Mouse (Mus musculus): Measurements from ENCODE around the gene Tas1r3. TPM values are rescaled to one million over a fixed set of nuclear protein-coding genes. Genes with fewer than 3 reads are reported as not detected.

Tas1r3 gene
- polyA plus RNA-seq, 1 experiment from 2014 or later = 0.43 TPM

DNA sequence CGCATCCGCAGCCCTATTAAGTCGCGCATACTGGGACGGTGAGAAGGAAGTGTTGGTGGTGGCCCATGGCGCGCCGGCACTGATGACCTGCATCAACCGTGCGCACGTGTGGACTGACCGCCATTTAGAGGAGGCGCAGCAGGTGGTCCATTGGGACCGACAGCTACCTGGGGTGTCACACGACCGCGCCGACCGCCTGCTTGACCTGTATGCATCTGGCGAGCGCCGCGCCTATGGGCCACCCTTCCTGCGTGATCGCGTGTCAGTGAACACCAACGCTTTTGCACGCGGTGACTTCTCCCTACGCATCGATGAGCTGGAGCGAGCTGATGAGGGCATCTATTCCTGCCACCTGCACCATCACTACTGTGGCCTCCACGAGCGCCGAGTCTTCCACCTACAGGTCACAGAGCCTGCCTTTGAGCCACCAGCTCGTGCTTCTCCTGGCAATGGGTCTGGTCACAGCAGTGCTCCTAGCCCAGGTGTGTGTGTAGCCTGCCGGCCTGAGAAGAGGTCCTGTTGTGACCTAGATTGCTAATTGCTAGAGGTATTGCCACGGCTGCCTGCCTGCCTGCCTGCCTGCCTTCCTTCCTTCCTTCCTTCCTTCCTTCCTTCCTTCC, 21.4 kb downstream of the Tas1r3 start:
- Histone ChIP-seq H3K27ac (ENCODE audit: low read depth) (no peak overlapping the region), H3K4me3 (ENCODE audit: low read depth, low read length) (peak overlapping the region; percentile 43; the same call in 1 of the 2 replicates), H3K4me2 (ENCODE audit: low read length) (peak overlapping the region; percentile 95), H3K36me3 (ENCODE audit: control insufficient read depth, insufficient read depth, low read length) (peaks cover 17% of the 10 kb centered on the region), H3K27me3 (replicated peaks; ENCODE audit: control insufficient read depth, insufficient read depth, low read length) (no peaks in the 10 kb centered on the region), H3K4me1 (replicated peaks; ENCODE audit: control insufficient read depth, insufficient read depth, low read length) (peaks cover 41% of the 10 kb centered on the region), H3K9me3 (ENCODE audit: control insufficient read depth, low read length) (no peaks in the 10 kb centered on the region), H3K9ac (ENCODE audit: low read length) (no peak overlapping the region)
- no peak for DNase-seq (ENCODE audit: low spot score)
- 41% methylated on average over 38 of the region's 38 CpGs for WGBS
- 0 out of 2 replicates have a peak, but pooled peaks have one; percentile 4 for ATAC-seq (replicated peaks; ENCODE audit: low FRiP score, low TSS enrichment, low read depth)

DNA sequence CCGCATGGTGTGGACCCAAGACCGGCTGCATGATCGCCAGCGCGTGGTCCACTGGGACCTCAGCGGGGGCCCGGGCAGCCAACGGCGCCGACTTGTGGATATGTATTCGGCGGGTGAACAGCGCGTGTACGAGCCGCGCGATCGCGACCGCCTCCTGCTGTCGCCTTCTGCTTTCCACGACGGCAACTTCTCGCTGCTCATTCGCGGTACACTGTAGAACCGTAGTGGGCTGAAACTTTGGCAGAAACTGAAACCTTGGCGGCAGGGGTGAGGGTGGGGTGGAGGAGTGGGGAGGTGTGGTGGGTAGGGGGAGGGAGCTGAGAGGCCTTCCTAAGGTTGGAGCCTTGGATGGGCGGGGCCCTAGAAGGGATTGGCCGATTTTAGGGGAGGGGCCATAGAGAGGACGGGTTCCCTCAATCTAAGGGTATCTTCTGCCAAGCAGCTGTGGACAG, 22.1 kb downstream of the Tas1r3 start:
- peaks cover 37% of the 10 kb centered on the region for H3K4me1 ChIP-seq (replicated peaks; ENCODE audit: control insufficient read depth, insufficient read depth, low read length)
- ATAC-seq (replicated peaks; ENCODE audit: low FRiP score, low TSS enrichment, low read depth) (peak; percentile 69), DNase-seq (ENCODE audit: low spot score) (peak; percentile 75)
- peaks cover 17% of the 10 kb centered on the region for H3K36me3 ChIP-seq (ENCODE audit: control insufficient read depth, insufficient read depth, low read length)
- peak overlapping the region; percentile 87; the same call in 1 of the 2 replicates for H3K27ac ChIP-seq (ENCODE audit: low read depth)
- H3K9ac ChIP-seq (ENCODE audit: low read length) = peak overlapping the region; percentile 51
- H3K9me3 ChIP-seq (ENCODE audit: control insufficient read depth, low read length) = no peaks in the 10 kb centered on the region
- no peaks in the 10 kb centered on the region for H3K27me3 ChIP-seq (replicated peaks; ENCODE audit: control insufficient read depth, insufficient read depth, low read length)
- peak overlapping the region; percentile 43 for H3K4me3 ChIP-seq (ENCODE audit: low read depth, low read length)
- under 1% methylated on average over 32 of the region's 32 CpGs for WGBS
- H3K4me2 ChIP-seq (ENCODE audit: low read length) = peak overlapping the region; percentile 95

DNA sequence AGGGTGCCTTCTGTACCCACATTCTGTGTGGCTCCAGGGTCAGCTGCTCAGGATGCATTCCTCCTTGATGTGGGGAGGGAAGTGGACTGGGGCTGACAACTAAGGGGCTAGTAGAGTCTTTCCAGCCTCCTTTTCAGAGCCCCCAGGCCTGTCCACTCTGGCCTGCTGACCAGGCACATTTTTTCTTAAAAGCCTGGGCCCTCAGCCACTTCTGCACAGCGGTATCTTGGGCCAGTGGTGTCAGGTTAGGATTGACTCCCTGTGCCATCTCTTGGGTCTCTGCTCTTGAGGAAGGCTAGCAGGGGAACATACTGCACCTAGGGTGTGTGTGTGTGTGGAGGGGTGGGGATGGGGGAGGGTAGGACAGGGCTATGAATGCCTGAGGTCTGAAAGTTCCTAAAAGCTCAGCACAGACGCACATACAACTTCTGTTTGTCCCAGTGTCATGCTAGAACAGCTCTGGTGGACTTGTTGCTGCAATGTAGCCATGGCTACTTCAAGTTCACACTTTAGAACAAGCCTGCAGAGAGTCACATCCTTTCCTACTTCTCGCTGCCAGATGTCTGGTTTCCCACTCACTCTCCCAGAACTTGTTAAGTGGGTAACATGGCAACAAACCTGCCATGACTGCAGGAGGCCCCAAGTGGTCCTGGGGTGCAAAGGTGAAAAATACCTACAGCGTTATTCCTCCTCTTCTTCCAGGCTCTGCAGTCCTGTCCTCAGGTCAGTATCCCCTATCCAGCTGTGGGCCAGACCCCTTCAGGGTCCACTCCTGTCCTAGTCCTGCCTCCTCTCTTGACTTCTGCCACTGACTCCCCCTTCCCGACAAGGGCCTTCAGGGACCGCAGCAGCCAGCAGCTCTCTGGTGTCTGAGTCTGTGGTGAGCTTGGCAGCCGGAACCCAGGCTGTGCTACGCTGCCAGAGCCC, 22.8 kb downstream of the Tas1r3 start:
- 11% methylated on average over 8 of the region's 8 CpGs for WGBS
- peak overlapping the region; percentile 43 for H3K4me3 ChIP-seq (ENCODE audit: low read depth, low read length)
- H3K9me3 ChIP-seq (ENCODE audit: control insufficient read depth, low read length) = no peaks in the 10 kb centered on the region
- H3K27me3 ChIP-seq (replicated peaks; ENCODE audit: control insufficient read depth, insufficient read depth, low read length) = no peaks in the 10 kb centered on the region
- peaks cover 37% of the 10 kb centered on the region for H3K4me1 ChIP-seq (replicated peaks; ENCODE audit: control insufficient read depth, insufficient read depth, low read length)
- peak overlapping the region; percentile 51 for H3K9ac ChIP-seq (ENCODE audit: low read length)
- ATAC-seq (replicated peaks; ENCODE audit: low FRiP score, low TSS enrichment, low read depth) (peak; percentile 10; the same call in 1 of the 2 replicates), DNase-seq (ENCODE audit: low spot score) (no peak)
- peak overlapping the region; percentile 95 for H3K4me2 ChIP-seq (ENCODE audit: low read length)
- peak overlapping the region; percentile 87 for H3K27ac ChIP-seq (ENCODE audit: low read depth)
- H3K36me3 ChIP-seq (ENCODE audit: control insufficient read depth, insufficient read depth, low read length) = peaks cover 17% of the 10 kb centered on the region

DNA sequence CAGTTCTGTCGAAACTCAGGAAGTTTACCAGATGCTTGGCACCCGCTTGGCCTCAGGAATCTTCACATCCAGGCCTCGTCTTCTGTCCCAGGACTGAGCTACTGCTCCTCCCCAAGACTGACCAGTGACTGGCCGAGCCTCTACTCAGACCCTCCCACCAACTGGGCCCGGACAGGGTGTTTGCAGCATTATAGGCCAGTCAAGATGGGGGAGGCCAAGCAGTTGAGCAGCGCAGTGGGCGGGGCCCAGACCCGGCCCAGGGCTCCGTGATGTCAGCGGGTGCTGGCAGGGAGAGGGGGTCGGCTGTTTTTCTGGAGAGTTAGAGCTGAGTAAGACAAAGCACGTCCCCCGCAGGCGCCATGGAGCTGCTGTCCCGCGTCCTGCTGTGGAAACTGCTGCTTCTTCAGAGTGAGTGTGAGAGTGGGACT, 23.7 kb downstream of the Tas1r3 start, which contains the start of gene Mxra8:
Mxra8 (plus strand) TSS at position 198 of the 428 bp plus-strand sequence.
- no peaks in the 10 kb centered on the region for H3K27me3 ChIP-seq (replicated peaks; ENCODE audit: control insufficient read depth, insufficient read depth, low read length)
- 3% methylated on average over 16 of the region's 16 CpGs for WGBS
- H3K36me3 ChIP-seq (ENCODE audit: control insufficient read depth, insufficient read depth, low read length) = peaks cover 17% of the 10 kb centered on the region
- peak within 1 kb of the TSS; percentile 87 for H3K27ac ChIP-seq (ENCODE audit: low read depth)
- H3K9me3 ChIP-seq (ENCODE audit: control insufficient read depth, low read length) = no peaks in the 10 kb centered on the region
- DNase-seq (ENCODE audit: low spot score) (peak; percentile 75), ATAC-seq (replicated peaks; ENCODE audit: low FRiP score, low TSS enrichment, low read depth) (peak; percentile 76)
- peaks cover 37% of the 10 kb centered on the region for H3K4me1 ChIP-seq (replicated peaks; ENCODE audit: control insufficient read depth, insufficient read depth, low read length)
- peak within 1 kb of the TSS; percentile 95 for H3K4me2 ChIP-seq (ENCODE audit: low read length)
- H3K4me3 ChIP-seq (ENCODE audit: low read depth, low read length) = peak within 1 kb of the TSS; percentile 43
- H3K9ac ChIP-seq (ENCODE audit: low read length) = peak within 1 kb of the TSS; percentile 51

DNA sequence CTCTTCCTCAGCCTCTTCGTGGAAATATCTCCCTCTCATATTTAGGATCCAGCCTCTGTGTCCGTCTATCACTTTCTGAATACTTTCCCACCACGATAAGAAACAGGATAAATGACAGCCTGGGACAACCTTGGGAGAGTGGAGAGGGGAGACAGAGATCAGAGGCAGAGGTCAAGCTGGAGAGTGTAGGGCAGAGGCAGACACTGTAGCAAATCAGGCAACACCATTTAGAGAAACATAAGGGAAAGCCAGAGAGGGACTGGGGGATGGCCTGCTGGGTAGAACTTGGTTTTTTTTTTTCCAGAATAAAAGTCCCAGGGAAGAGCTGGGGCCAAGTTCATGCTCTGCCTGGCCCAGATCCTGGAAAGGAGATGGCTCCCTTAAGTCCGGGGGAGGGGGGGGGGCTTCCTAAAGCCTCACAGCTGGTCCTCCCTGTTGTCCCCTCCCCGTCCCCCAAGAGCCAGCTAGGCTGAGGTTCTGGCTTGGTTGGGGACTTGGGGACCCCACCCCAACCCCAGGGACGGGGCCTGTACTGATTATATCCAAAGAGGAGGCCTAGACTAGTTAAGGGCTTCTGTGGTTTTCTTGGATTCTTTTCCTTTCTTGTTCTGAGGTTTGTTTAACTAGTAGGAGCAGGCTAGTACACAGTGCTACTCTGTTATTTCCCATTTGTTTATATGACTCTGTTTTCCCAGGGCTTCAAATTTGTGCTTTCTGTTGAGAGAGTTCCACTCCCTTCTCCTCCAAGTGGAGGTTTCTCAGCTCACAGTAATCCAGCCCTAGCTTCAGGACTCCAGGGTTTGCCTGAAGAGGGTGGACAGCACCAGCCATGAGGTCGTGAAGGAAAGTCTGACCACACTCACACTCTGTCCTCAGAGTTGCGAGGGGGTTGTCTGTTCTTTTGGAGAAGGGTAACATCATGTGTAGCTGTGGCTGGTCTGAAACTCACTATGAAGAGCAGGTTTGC, 24.7 kb downstream of the Tas1r3 start:
- Histone ChIP-seq H3K27ac (ENCODE audit: low read depth) (peak overlapping the region; percentile 87), H3K36me3 (ENCODE audit: control insufficient read depth, insufficient read depth, low read length) (peaks cover 12% of the 10 kb centered on the region), H3K4me1 (replicated peaks; ENCODE audit: control insufficient read depth, insufficient read depth, low read length) (peaks cover 42% of the 10 kb centered on the region), H3K4me3 (ENCODE audit: low read depth, low read length) (no peak overlapping the region), H3K9me3 (ENCODE audit: control insufficient read depth, low read length) (no peaks in the 10 kb centered on the region), H3K4me2 (ENCODE audit: low read length) (0 out of 2 replicates have a peak overlapping the region, but pooled peaks have one; percentile 15), H3K27me3 (replicated peaks; ENCODE audit: control insufficient read depth, insufficient read depth, low read length) (no peaks in the 10 kb centered on the region), H3K9ac (ENCODE audit: low read length) (no peak overlapping the region)
- ATAC-seq (replicated peaks; ENCODE audit: low FRiP score, low TSS enrichment, low read depth) (no peak), DNase-seq (ENCODE audit: low spot score) (no peak)
- 38% methylated on average over 8 of the region's 8 CpGs for WGBS

DNA sequence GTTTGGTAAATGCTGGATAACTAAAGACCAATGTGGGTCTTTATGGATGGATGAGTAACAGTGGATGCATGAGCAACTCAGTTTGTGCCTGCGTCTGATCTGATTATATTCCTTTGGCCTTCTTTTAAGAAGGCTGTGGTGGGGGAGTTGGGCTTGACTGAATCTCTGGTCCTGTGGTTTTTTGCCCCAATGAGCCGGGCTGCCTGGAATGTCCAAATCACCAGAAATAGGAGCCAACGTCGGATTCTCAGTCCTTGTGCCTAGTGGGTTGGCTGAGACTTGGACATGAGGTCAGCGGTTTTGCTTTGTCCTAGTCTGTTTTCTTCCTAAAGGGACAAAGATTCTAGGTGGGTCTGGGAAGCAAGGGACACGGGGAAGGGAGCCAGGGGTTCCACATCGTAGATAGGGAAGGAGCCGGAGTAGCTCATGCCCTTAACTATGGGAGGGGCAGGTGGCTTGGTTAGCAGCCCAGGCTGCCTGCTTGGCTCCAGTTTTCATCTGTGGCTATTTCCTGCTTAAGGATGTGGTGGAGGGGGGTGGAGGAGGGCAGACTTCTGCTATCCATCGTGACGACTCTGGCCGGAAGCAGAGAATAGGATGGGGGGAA, 25.7 kb downstream of the Tas1r3 start:
- Histone ChIP-seq H3K4me2 (ENCODE audit: low read length) (no peak overlapping the region), H3K4me1 (replicated peaks; ENCODE audit: control insufficient read depth, insufficient read depth, low read length) (peaks cover 48% of the 10 kb centered on the region), H3K27me3 (replicated peaks; ENCODE audit: control insufficient read depth, insufficient read depth, low read length) (no peaks in the 10 kb centered on the region), H3K9me3 (ENCODE audit: control insufficient read depth, low read length) (no peaks in the 10 kb centered on the region), H3K4me3 (ENCODE audit: low read depth, low read length) (no peak overlapping the region), H3K27ac (ENCODE audit: low read depth) (peak overlapping the region; percentile 87), H3K9ac (ENCODE audit: low read length) (no peak overlapping the region), H3K36me3 (ENCODE audit: control insufficient read depth, insufficient read depth, low read length) (peaks cover 9% of the 10 kb centered on the region; the same call in 1 of the 2 replicates)
- no peak for DNase-seq (ENCODE audit: low spot score)
- ATAC-seq (replicated peaks; ENCODE audit: low FRiP score, low TSS enrichment, low read depth) = no peak
- 68% methylated on average over 11 of the region's 11 CpGs for WGBS

DNA sequence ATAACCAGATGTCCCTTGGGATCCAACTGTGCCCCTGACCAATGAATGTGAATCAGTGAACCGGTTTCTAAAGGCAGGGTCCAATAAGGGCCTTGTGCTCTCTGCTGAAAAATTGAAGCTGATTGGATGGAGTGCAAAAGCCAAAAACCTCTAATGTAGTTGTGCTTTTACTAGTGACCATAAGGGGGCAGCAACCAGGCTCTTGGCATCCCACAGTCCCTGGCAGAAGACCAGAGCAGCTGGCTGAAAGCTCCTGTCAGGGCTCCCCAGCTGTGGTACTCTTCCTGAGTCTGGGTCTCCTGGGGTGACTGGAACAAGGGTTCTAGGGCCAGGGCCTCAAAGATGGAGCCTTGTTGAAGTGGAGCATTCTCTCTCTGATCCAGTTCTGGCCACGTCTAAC, 29.3 kb downstream of the Tas1r3 start:
- DNase-seq (ENCODE audit: low spot score) (peak; percentile 87), ATAC-seq (replicated peaks; ENCODE audit: low FRiP score, low TSS enrichment, low read depth) (no peak)
- Histone ChIP-seq H3K9ac (ENCODE audit: low read length) (no peak overlapping the region), H3K27ac (ENCODE audit: low read depth) (peak overlapping the region; percentile 63), H3K27me3 (replicated peaks; ENCODE audit: control insufficient read depth, insufficient read depth, low read length) (no peaks in the 10 kb centered on the region), H3K9me3 (ENCODE audit: control insufficient read depth, low read length) (no peaks in the 10 kb centered on the region), H3K36me3 (ENCODE audit: control insufficient read depth, insufficient read depth, low read length) (peaks cover 7% of the 10 kb centered on the region; the same call in 1 of the 2 replicates), H3K4me3 (ENCODE audit: low read depth, low read length) (no peak overlapping the region), H3K4me2 (ENCODE audit: low read length) (no peak overlapping the region), H3K4me1 (replicated peaks; ENCODE audit: control insufficient read depth, insufficient read depth, low read length) (peaks cover 32% of the 10 kb centered on the region)
- 24% methylated on average over 2 of the region's 2 CpGs for WGBS
